Mouse (Mus musculus) testis, adult 2 months (tissue): ENCODE data around the gene Plin4. TPM values are rescaled to one million over a fixed set of nuclear protein-coding genes. Genes with fewer than 3 reads are reported as not detected.

ENCODE experiments used
- H3K27ac ChIP-seq: fragments of 200-500 bp; 2 replicates; pipeline ENCODE4 v1.5.1; 2012; ENCODE audit warnings: low read depth, low read length; ENCODE audit not compliant: control insufficient read depth, insufficient read depth
- H3K27me3 ChIP-seq: fragments of 200-500 bp; 2 replicates; pipeline ENCODE4 v1.6.1; 2012; ENCODE audit warnings: mild to moderate bottlenecking, low read length, moderate library complexity; ENCODE audit not compliant: control insufficient read depth, insufficient read depth
- H3K36me3 ChIP-seq: fragments of 200-500 bp; 2 replicates; pipeline ENCODE4 v1.6.1; 2012; ENCODE audit warnings: mild to moderate bottlenecking, low read length; ENCODE audit not compliant: control insufficient read depth, insufficient read depth
- H3K4me1 ChIP-seq: fragments of 200-500 bp; 2 replicates; pipeline ENCODE4 v1.6.1; 2012; ENCODE audit warnings: low read length; ENCODE audit not compliant: control insufficient read depth, insufficient read depth
- H3K4me3 ChIP-seq: fragments of 200-500 bp; 2 replicates; pipeline ENCODE4 v1.5.1; 2012; ENCODE audit warnings: low read depth, mild to moderate bottlenecking, low read length, moderate library complexity, mixed read lengths; ENCODE audit not compliant: control insufficient read depth
- CTCF ChIP-seq: fragments of 200-500 bp; IDR thresholded peaks from 2 replicates; pipeline ENCODE4 v1.5.1; 2012; ENCODE audit warnings: low read depth, mild to moderate bottlenecking, inconsistent platforms, low read length, moderate library complexity; ENCODE audit not compliant: control insufficient read depth, insufficient read depth, insufficient replicate concordance
- POLR2A ChIP-seq: fragments of 200-500 bp; IDR thresholded peaks from 2 replicates; pipeline ENCODE4 v1.6.1; 2012; ENCODE audit warnings: low read depth, mild to moderate bottlenecking, inconsistent platforms, low read length, moderate library complexity; ENCODE audit not compliant: control insufficient read depth
- polyA plus RNA-seq: library from polyadenylated mRNA; depleted of rRNA; stranded (reverse); fragments of >200 nt; gene quantifications from 2 replicates; pipeline ENCODE4 v1.2.3, GENCODE M21; 2012

The Plin4 gene
- polyA plus RNA-seq, 1 experiment: 1.5 TPM

DNA sequence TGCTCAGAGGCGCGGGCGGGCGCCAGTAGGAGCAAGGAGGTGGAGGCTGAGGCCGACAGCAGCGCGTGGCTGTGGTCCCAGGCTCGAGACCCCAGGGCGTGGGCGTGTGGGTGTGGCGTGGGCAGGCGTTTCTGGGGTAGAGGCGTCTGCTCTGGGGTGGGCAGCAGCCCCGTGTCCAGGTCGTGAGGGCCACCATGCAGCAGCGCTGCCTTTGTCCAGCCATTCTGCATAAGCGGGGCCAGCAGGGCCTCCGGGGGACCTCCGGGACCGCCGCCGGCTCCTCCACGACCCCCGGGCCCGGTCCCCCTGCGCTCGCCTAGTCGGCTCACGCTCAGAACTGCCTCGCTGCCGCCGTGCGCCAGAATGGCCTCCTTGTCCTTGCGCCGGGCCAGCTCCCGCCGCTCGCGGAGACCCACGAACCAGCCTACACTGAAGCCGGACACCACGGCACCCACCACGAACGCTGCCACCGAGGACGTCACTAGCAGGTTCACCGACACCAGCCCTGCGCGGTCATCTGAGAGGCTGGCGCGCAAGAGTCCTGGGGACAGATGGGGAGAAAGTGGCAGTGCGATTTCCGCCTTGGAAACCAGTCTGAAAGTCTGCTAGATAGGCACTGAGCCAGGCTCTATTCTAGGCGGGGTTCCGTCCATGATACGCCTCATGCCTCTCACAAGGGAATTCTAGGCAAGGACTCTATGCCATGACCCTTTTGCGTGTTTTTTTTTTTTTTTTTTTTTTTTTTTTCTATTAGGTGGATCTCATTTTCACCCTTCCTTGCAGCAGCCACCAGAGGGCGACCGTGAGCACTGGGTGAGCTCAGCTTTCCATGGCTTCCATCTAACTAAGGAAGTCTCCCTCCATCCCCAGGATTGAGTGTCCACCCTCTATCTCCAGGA is 15.0 kb upstream of the Plin4 start:
- H3K27ac ChIP-seq: no peak overlapping the region

GRCm38 (mm10) chr17:56123681-56124340 is 14.2 kb upstream of the Plin4 start:
- Histone ChIP-seq H3K27ac (no peak overlapping the region), H3K4me1 (peaks cover 21% of the 10 kb centered on the region), H3K4me3 (peak overlapping the region; percentile 6), H3K36me3 (no peaks in the 10 kb centered on the region), H3K27me3 (no peaks in the 10 kb centered on the region)
- TF ChIP-seq CTCF: no peak
- TF ChIP-seq POLR2A: no peak

More for the DNA sequence above, 15.0 kb upstream of the Plin4 start:
- Histone ChIP-seq H3K4me3 (peak overlapping the region; percentile 6), H3K36me3 (no peaks in the 10 kb centered on the region), H3K4me1 (peaks cover 18% of the 10 kb centered on the region), H3K27me3 (no peaks in the 10 kb centered on the region)
- TF ChIP-seq POLR2A: no peak
- peak; percentile 74; the same call in 1 of the 2 replicates for TF ChIP-seq CTCF

- no peaks in the 10 kb centered on the region for H3K36me3 ChIP-seq
- H3K27ac ChIP-seq: no peak overlapping the region
- H3K4me3 ChIP-seq: no peak overlapping the region
- TF ChIP-seq CTCF (no peak), POLR2A (no peak)
- H3K4me1 ChIP-seq: peaks cover 21% of the 10 kb centered on the region
- H3K27me3 ChIP-seq: no peaks in the 10 kb centered on the region
These were observed 13.6 kb upstream of the Plin4 start for GRCm38 (mm10) chr17:56123161-56123560.

- Histone ChIP-seq H3K36me3 (no peaks in the 10 kb centered on the region), H3K4me3 (no peak within 1 kb of the TSS; the same call in 1 of the 2 replicates), H3K4me1 (peaks cover 29% of the 10 kb centered on the region), H3K27ac (peak within 1 kb of the TSS; percentile 22; the same call in 1 of the 2 replicates), H3K27me3 (no peaks in the 10 kb centered on the region)
- TF ChIP-seq CTCF: no peak
- no peak for TF ChIP-seq POLR2A
These were observed 12.2 kb upstream of the Plin4 start, which contains the start of gene Lrg1 for GRCm38 (mm10) chr17:56121826-56122225. Lrg1 (minus strand) TSS chr17:56122001.

- Histone ChIP-seq H3K36me3 (no peaks in the 10 kb centered on the region), H3K4me3 (peak overlapping the region; percentile 33), H3K27me3 (no peaks in the 10 kb centered on the region), H3K27ac (peak overlapping the region; percentile 7), H3K4me1 (peaks cover 37% of the 10 kb centered on the region)
- TF ChIP-seq CTCF (no peak), POLR2A (no peak)
These were observed 10.6 kb upstream of the Plin4 start for GRCm38 (mm10) chr17:56119981-56120880.

DNA sequence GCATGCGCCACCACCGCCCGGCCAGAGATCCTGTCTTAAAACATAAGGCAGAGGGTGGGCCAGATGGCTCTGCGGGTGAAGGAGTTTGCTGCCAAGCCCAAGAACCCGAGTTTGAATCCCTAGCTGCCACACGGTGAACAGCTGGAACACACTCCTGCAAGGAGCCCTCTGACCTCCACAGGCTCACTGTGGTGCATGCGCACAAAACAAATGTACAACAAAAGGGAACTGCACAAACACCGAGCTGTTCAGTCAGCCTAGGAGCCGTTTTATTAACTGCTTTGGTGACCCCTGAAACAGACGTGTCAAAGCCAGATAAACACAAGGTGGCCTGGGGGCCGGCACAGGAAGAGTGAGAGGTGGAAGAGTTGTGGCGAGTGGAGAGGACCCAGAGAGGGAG is 9.8 kb upstream of the Plin4 start:
- TF ChIP-seq CTCF (no peak), POLR2A (no peak)
- H3K36me3 ChIP-seq: no peaks in the 10 kb centered on the region
- H3K4me3 ChIP-seq: no peak overlapping the region
- peak overlapping the region; percentile 68 for H3K27ac ChIP-seq
- no peaks in the 10 kb centered on the region for H3K27me3 ChIP-seq
- H3K4me1 ChIP-seq: peaks cover 34% of the 10 kb centered on the region

- no peaks in the 10 kb centered on the region for H3K36me3 ChIP-seq
- H3K27ac ChIP-seq: peak within 1 kb of the TSS; percentile 45; the same call in 1 of the 2 replicates
- peak within 1 kb of the TSS; percentile 54 for H3K4me3 ChIP-seq
- TF ChIP-seq CTCF: no peak
- no peak for TF ChIP-seq POLR2A
- H3K27me3 ChIP-seq: no peaks in the 10 kb centered on the region
- peaks cover 26% of the 10 kb centered on the region for H3K4me1 ChIP-seq
These were observed 7.7 kb upstream of the Plin4 start, which contains the start of gene Plin5 for GRCm38 (mm10) chr17:56117251-56117710. Plin5 (minus strand) TSS chr17:56117596.
